Mouse (Mus musculus): ENCODE data around the gene Garnl3.

The Garnl3 gene

GRCm38 (mm10) chr2:32969326-32969725, 162.1 kb downstream of the Garnl3 start:
- DNase-seq (ENCODE audit: low read depth) = no peak

GRCm38 (mm10) chr2:32968024-32968614, 163.3 kb downstream of the Garnl3 start:
- DNase-seq (ENCODE audit: low read depth) = no peak

- peak; percentile 73 for DNase-seq (ENCODE audit: low read depth)
Observed at GRCm38 (mm10) chr2:32966689-32967631, 164.5 kb downstream of the Garnl3 start.

GRCm38 (mm10) chr2:32966184-32966688, 165.2 kb downstream of the Garnl3 start:
- no peak for DNase-seq (ENCODE audit: low read depth)

GRCm38 (mm10) chr2:32965511-32966183, 165.8 kb downstream of the Garnl3 start:
- DNase-seq (ENCODE audit: low read depth) = no peak

- DNase-seq (ENCODE audit: low read depth) = no peak
Observed at GRCm38 (mm10) chr2:32964659-32965457, 166.6 kb downstream of the Garnl3 start.

GRCm38 (mm10) chr2:32963981-32964380, 167.5 kb downstream of the Garnl3 start:
- DNase-seq (ENCODE audit: low read depth) = no peak

GRCm38 (mm10) chr2:32963544-32963943, 167.9 kb downstream of the Garnl3 start:
- no peak for DNase-seq (ENCODE audit: low read depth)

- DNase-seq (ENCODE audit: low read depth) = no peak
Observed at GRCm38 (mm10) chr2:32962875-32963220, 168.6 kb downstream of the Garnl3 start.

GRCm38 (mm10) chr2:32962062-32962874, 169.2 kb downstream of the Garnl3 start:
- no peak for DNase-seq (ENCODE audit: low read depth)

GRCm38 (mm10) chr2:32961192-32961995, 170.1 kb downstream of the Garnl3 start, which contains the start of the genes Rpl12 and Lrsam1:
Gene Rpl12, plus strand, starts transcription at chr2:32961559.
Gene Lrsam1, minus strand, starts transcription at chr2:32961614.
- DNase-seq (ENCODE audit: low read depth) = peak; percentile 89

- DNase-seq (ENCODE audit: low read depth) = no peak
Observed at GRCm38 (mm10) chr2:32960273-32960672, 171.2 kb downstream of the Garnl3 start.

- DNase-seq (ENCODE audit: low read depth) = no peak
Observed at GRCm38 (mm10) chr2:32957344-32957743, 174.1 kb downstream of the Garnl3 start.

- DNase-seq (ENCODE audit: low read depth) = no peak
Observed at GRCm38 (mm10) chr2:32954581-32954980, 176.9 kb downstream of the Garnl3 start.

- DNase-seq (ENCODE audit: low read depth) = no peak
Observed at GRCm38 (mm10) chr2:32947454-32947853, 184.0 kb downstream of the Garnl3 start.

- no peak for DNase-seq (ENCODE audit: low read depth)
Observed at GRCm38 (mm10) chr2:32940483-32940882, 191.0 kb downstream of the Garnl3 start.

- DNase-seq (ENCODE audit: low read depth) = peak; percentile 62
Observed at GRCm38 (mm10) chr2:32939418-32939817, 192.0 kb downstream of the Garnl3 start.

GRCm38 (mm10) chr2:32938741-32939140, 192.7 kb downstream of the Garnl3 start:
- no peak for DNase-seq (ENCODE audit: low read depth)
